Mouse (Mus musculus) liver, adult 2 months (tissue): ENCODE data around the gene Comt.

Experiments
- CTCF ChIP-seq: fragments of 200-500 bp; IDR thresholded peaks from 2 replicates; pipeline ENCODE4 v1.5.1; 2011; ENCODE audit warnings: low read depth, low read length, control low read depth
- POLR2A ChIP-seq: fragments of 200-500 bp; IDR thresholded peaks from 2 replicates; pipeline ENCODE4 v1.6.1; 2011; ENCODE audit warnings: low read length, control low read depth; ENCODE audit not compliant: insufficient read depth; ENCODE audit errors: extremely low read depth

DNA sequence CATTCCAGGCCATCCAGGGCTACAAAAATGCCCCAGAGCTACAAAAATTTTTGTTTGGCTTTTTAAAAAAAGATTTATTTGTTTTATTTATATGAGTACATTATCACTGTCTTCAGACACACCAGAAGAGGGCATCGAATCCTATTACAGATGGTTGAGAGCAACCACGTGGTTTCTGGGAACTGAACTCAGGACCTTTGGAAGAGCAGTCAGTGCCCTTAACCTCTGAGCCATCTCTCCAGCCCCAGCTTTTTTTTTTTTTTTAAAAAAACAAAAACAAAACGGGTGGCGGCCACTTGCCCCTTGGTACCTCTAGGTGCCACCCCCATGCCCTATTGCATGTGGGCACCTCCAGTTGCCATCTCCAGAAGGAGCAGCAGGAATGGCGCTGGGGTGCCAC lies 9.2 kb downstream of the Comt start:
- TF ChIP-seq POLR2A (no peak), CTCF (no peak)
